Mouse (Mus musculus) brain, embryonic 18.5 days (tissue): Measurements from ENCODE around the gene Agpat2.

Experiments used
- DNase-seq: peaks from one replicate; pipeline ENCODE4 v3.0.0-alpha.2; 2012; ENCODE audit warnings: low read depth, low spot score

Agpat2 gene

GRCm38 (mm10) chr2:26596898-26597297 is 7.3 kb downstream of the Agpat2 start:
- DNase-seq, result no peak

DNA sequence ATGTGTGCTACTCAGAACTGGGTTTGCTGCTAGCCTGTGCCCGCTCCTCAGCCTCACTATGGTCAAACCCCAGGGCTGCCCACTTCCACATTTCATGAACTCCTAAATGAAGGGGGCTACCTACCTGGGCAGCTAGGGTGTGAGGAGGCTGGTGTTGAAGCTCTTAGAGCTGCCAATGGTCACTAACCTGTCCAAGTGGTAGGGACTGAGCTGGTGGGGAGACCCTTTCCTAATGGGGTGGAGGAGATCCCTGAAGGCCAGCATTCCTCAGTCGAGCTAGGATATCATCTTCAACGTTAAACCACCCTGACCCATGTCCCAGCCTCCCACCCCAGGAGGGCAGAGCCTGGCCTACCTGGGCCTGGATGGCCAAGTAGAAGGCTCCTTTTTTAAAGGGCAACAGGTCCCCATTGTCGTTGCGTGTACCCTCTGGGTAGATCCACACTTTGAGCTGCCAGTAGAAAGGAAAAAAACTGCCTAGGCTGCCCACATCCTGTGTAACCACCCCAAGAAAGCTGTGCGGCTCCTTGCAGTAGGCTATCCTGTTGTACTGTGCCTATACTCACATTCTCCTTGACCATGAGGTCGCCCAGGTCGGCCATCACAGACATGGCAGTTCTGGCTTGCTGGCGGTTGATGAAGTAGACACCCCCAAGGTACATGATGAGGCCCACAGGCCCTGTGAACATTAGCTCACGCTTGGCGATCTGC is 8.3 kb downstream of the Agpat2 start:
- no peak for DNase-seq

DNA sequence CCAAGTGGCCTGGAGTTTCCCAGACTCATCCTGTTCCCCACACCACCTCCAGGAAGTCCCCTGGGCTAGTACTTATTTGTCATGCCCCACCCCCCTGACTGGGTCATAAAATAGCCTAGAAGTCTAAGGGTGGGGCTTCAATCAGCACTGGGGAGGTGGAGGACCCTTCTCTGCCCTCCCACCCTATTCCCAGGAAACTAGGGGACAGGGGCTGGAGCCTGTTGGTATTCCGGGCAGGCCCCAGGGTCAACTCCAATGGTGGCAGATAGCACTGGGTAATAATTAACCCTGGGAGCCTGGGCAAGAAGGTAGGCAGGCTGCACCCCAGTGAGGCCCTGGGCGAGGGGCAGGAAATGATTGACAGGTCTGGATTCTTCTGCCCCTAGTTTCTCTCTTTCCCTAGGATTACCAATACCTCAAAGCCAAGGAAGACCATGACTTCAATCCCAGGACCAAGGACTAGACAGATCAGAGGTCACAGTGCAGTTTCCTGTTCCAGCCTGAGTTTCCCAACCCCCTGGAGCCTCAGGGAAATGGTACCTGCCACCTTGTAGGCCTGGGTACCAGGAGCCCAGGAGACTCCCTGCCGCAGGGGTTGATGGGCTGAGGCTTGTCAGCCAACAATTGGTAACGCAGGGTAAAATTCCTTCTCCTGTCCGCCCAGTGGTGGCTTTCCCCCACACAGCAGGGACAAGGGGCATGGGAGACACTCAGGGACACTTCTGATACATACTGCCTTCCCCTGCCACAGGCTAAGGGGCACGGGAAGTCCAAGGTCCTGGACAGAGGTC is 9.1 kb downstream of the Agpat2 start:
- DNase-seq, result no peak

DNA sequence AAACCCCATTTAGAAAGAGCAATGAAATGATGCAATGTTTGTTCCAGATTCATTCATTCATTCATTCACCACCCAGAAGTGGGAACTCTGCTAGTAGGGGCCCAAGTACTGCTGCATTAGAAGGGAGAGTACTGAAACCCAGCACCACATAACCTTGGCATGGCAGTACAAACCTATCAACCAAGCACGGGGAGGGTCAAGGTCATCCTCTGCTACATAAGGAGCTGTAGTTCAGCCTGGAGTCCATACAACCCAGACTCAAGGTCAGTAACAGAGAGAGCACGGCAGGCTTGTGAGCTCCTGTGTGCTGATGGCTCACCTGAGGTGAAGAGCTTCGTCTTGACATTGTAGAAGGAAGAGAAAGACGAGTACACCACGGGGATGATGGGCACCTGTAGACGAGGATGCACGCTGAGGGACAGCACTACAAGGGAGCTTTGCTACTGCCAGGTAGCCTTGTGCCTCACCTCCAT is 9.7 kb downstream of the Agpat2 start:
- no peak for DNase-seq

- no peak for DNase-seq
Measured at GRCm38 (mm10) chr2:26594022-26594346, 10.2 kb downstream of the Agpat2 start.

DNA sequence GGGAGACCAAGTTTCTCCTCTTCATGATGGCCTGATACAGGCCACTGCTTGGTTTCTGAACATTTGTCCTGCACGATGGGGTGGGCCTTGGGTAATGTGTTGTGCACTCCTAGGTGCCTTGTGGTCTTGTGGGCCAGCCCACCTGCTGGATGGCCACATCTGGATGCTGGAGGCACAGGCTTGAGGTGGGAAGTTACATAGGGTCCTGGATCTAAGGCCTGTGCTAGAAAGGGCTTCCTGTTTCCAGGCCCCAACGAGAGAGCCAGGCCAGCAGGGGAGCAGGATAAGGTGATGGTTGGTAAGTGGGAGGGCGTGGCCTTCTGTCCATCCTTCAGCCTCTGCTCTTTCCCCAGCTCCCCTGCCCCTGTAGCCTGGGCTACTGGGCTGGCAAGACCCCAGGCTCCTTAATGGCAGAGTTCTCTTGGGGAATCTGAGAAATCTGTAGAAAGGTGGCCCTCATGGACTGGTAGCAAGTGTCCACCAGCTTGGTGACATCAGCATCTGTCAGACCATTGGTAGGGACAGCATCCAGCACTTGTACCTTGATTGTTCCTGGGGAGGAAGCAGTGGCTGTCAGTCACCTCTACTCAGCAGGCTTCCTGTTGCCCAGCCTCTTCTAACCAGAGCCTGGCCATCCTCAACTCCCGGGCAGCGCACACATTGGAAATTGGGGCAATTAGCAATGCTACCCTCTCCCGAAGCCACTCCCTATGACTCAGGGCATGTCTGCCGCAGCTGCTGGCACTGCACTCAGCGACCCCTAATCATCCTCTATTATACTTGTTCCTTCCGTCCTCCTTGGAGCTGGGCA is 10.8 kb downstream of the Agpat2 start:
- DNase-seq, result no peak

DNA sequence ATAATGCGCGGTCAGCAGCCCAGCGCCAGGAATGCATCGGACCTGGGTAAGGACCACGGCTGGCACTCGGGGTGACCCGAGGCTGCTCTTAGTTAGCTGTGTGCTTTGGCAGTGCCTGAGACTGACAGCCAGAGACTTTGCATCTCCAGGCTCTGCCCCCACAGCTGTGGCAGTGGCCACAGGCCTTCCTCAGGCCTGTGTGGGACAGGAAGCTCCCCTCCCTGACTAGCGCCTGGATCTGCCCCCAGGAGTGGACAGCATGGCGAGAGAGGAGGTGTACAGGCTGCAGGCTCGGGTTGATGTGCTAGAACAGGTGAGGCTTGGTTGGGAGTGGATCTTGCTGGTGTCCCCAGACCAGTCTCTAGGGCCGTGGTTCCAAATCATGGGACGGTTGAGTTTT is 12.8 kb downstream of the Agpat2 start:
- no peak for DNase-seq

DNA sequence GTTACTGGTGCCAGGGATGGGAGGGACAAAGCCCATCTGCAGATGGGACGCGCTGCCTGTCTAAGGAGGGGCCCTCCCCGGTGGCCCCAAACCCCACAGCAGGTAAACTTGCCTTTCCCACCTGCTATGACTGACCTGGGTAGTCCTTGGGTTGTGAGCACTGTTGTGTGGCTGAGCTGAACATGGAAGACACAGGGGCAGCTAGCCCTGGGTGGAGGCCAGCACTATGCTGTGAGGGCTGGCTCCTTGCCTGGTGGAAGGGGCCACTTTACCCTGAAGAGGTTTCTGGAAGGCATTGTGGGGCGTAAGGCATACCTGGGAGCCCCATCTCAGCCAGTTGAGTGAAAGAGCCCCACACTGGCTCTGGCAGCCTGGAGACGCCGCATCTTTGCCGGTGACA is 13.3 kb downstream of the Agpat2 start:
- DNase-seq, result no peak

GRCm38 (mm10) chr2:26590282-26590681 is 13.9 kb downstream of the Agpat2 start:
- no peak for DNase-seq

DNA sequence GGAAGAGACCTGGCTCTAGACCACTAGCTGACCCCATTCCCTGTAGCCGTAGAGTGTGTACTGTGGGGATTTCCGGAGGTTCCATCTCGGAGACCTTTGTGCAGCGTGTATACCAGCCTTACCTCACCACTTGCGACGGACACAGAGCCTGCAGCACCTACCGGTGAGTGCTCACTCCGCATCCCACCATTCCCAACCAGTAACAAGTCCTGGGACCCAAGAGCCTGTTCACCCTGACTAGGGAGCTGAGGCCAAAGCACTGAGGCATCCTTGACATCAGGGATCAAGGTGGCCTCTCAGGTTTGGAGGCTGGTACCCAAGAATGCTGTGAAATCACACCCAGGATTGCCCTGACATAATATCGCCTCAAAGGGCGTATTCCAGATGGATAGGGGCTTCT is 14.9 kb downstream of the Agpat2 start:
- DNase-seq, result no peak

- no peak for DNase-seq
Measured at GRCm38 (mm10) chr2:26588573-26588972, 15.6 kb downstream of the Agpat2 start.

DNA sequence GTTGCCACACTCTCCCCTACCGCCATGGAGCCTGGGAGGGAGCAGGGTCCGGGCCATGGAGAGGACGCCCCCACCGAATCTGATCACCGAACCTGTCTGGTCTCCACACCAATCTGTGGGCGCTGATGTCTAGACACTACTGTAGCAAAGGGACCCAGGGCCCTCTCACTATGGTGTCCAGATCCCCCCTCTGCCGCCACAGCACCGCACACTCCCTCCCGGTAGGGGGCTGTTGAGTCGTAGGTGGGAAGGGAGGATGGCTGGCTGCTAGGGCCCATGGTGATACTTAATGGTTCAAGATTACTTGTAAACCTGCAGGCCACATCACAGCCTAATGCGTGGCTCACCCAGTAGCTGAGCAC is 17.2 kb downstream of the Agpat2 start:
- no peak for DNase-seq

GRCm38 (mm10) chr2:26586294-26587043 is 17.7 kb downstream of the Agpat2 start, which contains the start of gene Gm20532:
TSS of gene Gm20532 (plus strand) at chr2:26586639.
- DNase-seq, result no peak

DNA sequence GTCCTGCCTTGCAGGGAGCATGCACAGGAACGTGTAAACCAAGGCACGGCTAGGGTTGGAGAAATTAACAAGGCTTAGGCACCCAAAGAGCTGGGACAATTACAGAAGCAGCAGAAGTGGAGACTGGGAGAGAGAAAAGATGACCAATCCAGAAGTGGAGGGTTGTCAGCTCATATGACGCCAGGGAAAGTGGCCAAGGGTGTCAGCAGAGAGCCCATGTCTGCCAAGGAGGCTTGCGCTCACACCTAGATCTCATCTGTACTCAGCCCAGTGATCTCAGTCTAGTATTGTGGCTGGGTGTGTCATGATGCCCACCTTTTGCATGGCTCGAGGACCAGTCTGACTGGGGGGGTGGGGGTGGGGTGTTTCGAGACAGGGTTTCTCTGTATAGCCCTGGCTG is 18.5 kb downstream of the Agpat2 start:
- DNase-seq, result no peak

- DNase-seq, result no peak
Measured at GRCm38 (mm10) chr2:26583640-26584039, 20.6 kb downstream of the Agpat2 start.

- no peak for DNase-seq
Measured at GRCm38 (mm10) chr2:26582741-26583140, 21.5 kb downstream of the Agpat2 start.

- DNase-seq, result no peak
Measured at GRCm38 (mm10) chr2:26582203-26582602, 22.0 kb downstream of the Agpat2 start.

DNA sequence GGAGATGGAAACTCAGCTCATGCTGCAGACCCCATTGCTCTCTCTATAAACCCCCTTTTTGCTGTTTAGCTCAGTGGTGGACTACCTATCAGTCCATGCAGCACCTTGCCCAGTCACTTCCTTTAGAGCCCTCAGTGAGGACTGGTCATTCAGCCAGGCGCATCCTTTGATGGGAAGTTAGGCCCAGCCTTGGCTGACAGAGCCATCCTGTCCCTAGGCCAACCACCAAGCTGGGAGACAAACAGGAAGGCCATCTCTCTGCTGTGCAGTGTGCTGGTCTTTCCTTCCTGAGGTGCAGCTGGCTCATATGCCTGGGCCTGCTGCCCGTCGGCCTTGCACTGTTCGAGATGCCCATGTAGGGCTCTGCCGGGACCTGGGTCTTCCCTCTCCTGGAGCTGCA is 23.5 kb downstream of the Agpat2 start:
- no peak for DNase-seq

GRCm38 (mm10) chr2:26579714-26580113 is 24.5 kb downstream of the Agpat2 start, which contains the start of gene Egfl7:
TSS of gene Egfl7 (plus strand) at chr2:26580014.
- DNase-seq, result no peak

GRCm38 (mm10) chr2:26578369-26578768 is 25.8 kb downstream of the Agpat2 start:
- DNase-seq, result no peak

DNA sequence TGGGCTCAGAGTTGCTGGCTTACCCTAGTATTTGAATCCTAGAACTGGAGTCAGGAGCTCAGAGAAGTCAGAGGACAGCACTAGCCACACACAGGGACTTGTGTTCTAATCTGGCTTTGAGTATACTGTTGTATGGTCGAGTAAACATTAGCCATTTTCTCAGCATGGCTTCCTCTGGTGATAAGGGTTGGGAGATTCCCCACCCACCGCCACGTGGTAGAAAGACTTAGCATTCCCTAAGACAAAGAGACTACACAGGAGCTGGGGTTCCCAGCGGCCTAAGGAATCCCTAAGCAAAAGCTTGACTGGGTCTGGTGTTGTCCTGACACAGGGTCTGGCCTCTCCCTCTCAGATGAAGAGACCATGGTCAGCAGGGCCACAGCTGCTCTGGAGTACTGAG is 27.8 kb downstream of the Agpat2 start:
- no peak for DNase-seq

DNA sequence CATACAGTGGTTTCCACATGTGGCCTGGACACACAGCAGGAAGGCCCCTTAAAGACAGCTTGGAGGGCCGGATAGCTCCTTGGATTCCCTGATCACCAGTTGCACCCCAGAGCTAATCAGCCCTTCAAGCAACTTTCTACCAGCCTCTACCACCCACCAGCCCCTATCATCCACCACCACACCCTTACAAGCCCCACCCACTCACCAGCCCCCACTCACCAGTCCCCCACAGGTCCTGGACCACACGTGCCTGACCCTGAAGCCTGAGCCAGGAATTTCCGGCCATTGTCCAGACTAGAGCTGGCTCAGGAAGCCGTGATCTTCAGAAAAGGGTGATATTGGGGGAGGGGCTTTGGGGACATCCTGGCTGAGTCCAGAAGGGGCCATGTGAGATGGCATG is 28.4 kb downstream of the Agpat2 start:
- no peak for DNase-seq
